In genomic region chr4:118358159-118358895, GRCm38 (mm10) we compare ENCODE assay signal across 12 mouse cellular contexts.
"Had no signal": no experiment of that assay in that cellular context is flagged by ENCODE, and none has a peak within 500 bp of the region (broad histone marks: within the 10 kb centered on the region; RNA-seq: fewer than 3 reads in every experiment).

No protein-coding gene starts in this region.

- H3K9ac ChIP-seq: limb, embryonic 13.5 days; neural tube, embryonic 12.5 days; stomach, embryonic 15.5 days had no signal

- H3K9me3 ChIP-seq: intestine, embryonic 15.5 days; limb, embryonic 13.5 days; midbrain, embryonic 12.5 days; neural tube, embryonic 12.5 days; stomach, embryonic 15.5 days had no signal

- H3K27me3 ChIP-seq: intestine, embryonic 15.5 days; limb, embryonic 13.5 days; liver, embryonic 15.5 days; midbrain, embryonic 12.5 days; neural tube, embryonic 12.5 days; stomach, embryonic 15.5 days had no signal

- DNase-seq: left cerebral cortex, postnatal 4 days; lung, embryonic 14.5 days; lung, postnatal 14 days; right cerebral cortex, postnatal 4 days had no signal

- ATAC-seq: intestine, embryonic 15.5 days had no signal

- H3K27ac ChIP-seq: intestine, embryonic 15.5 days; limb, embryonic 13.5 days; liver, embryonic 15.5 days; macrophage; neural tube, embryonic 12.5 days had no signal

- H3K4me3 ChIP-seq: intestine, embryonic 15.5 days; layer of hippocampus, adult 2 months; neural tube, embryonic 12.5 days had no signal
